Mouse (Mus musculus): Measurements from ENCODE around the gene Gm5155. TPM values are rescaled to one million over a fixed set of nuclear protein-coding genes. Genes with fewer than 3 reads are reported as not detected.
"Not testable (repeated sequence)": the region's sequence is repeated elsewhere in the genome, so short reads cannot be mapped to it uniquely, and the experiment has no call there.

Gm5155 gene
- not detected in 2 replicates for polyA plus RNA-seq (2014; fragmentation: Nextera tagmentation; extraction: Ambion mirVana)

DNA sequence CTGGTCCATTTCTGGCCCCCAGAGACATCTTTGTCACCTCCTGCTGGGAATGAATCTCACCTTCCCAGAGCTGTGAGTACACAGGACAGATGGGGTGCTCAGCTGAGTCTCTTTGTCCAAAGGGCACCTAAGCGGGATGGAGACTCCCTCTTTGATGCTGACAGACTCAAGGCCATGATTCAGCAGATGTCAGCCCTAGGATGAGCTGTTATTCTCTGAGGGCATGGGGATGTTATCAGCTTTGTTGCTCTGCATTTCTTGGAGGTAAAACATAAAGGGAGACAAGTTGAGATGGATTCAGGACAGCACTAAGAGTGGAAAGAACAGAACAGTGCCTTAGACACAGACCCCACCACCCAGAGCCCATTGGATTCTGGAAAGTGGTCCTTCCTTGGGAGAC lies at the start of gene Gm5155:
Gene Gm5155 (plus strand): TSS at position 301 of the 400 bp plus-strand sequence.
- Histone ChIP-seq H3K27ac (no peak within 1 kb of the TSS), H3K9me3 (ENCODE audit: control insufficient read depth, low read length) (peaks cover 46% of the 10 kb centered on the region), H3K9ac (no peak within 1 kb of the TSS), H3K4me1 (replicated peaks; ENCODE audit: control insufficient read depth, insufficient read depth, low read length) (no peaks in the 10 kb centered on the region), H3K4me3 (replicated peaks; ENCODE audit: low read length) (no peak within 1 kb of the TSS), H3K4me2 (replicated peaks) (no peak within 1 kb of the TSS), H3K36me3 (replicated peaks; ENCODE audit: control insufficient read depth, insufficient read depth) (no peaks in the 10 kb centered on the region), H3K27me3 (ENCODE audit: control insufficient read depth, insufficient read depth, low read length) (no peaks in the 10 kb centered on the region)
- ATAC-seq (ENCODE audit: low FRiP score) (no peak), DNase-seq (ENCODE audit: low spot score) (no peak)
- WGBS = 59% methylated on average over 1 of the region's 1 CpGs

DNA sequence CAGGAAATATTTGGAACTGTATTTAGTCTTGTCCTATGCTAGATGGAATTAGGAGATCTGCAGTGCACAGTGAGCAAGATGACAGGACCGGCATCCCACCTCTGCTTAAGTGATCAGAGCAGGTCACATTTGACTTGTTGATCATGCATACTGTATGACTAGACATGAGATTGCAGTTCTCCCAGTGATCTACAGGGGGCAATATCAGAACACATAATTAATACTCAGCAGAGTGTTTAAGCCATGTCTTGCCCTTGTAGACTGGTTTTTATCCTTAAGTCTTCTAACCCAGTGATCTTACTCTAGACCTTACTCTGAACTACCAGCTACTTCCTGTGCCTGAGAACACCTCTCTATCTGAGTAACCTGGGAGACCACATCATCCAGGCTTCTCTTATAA lies 791 bp upstream of the Gm5155 start:
- Histone ChIP-seq H3K27me3 (ENCODE audit: control insufficient read depth, insufficient read depth, low read length) (no peaks in the 10 kb centered on the region), H3K4me2 (replicated peaks) (no peak overlapping the region), H3K9me3 (ENCODE audit: control insufficient read depth, low read length) (peaks cover 50% of the 10 kb centered on the region), H3K9ac (no peak overlapping the region), H3K4me1 (replicated peaks; ENCODE audit: control insufficient read depth, insufficient read depth, low read length) (no peaks in the 10 kb centered on the region), H3K4me3 (replicated peaks; ENCODE audit: low read length) (no peak overlapping the region), H3K27ac (no peak overlapping the region), H3K36me3 (replicated peaks; ENCODE audit: control insufficient read depth, insufficient read depth) (no peaks in the 10 kb centered on the region)
- WGBS = 97% methylated on average over 1 of the region's 1 CpGs
- DNase-seq (ENCODE audit: low spot score) (no peak), ATAC-seq (ENCODE audit: low FRiP score) (no peak)

DNA sequence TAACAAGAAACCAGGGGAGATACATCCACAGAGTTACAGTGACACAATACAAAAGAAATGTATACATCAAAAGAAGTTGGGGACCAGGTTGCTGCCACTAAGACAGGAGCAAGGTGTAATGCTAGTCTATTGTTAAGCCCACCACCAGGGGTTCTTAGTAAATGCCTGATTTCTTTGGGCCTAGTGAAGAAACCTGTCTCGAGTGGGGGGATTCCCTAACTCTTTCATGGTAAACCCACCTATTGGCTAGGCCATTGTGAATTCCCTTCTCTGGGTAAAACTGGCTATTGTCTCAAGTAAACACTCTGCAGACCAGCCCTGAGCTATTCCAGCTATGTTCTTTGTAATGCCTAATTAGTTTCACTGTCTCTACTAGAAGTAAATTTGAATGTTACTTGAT lies 23.8 kb downstream of the Gm5155 start:
- H3K36me3 ChIP-seq (replicated peaks; ENCODE audit: control insufficient read depth, insufficient read depth); H3K27ac ChIP-seq; H3K27me3 ChIP-seq (ENCODE audit: control insufficient read depth, insufficient read depth, low read length); H3K4me2 ChIP-seq (replicated peaks); ATAC-seq (ENCODE audit: low FRiP score); H3K4me3 ChIP-seq (replicated peaks; ENCODE audit: low read length); H3K9ac ChIP-seq; H3K4me1 ChIP-seq (replicated peaks; ENCODE audit: control insufficient read depth, insufficient read depth, low read length); DNase-seq (ENCODE audit: low spot score): not testable (repeated sequence)
- WGBS = 78% methylated on average over 1 of the region's 1 CpGs
- peaks cover 37% of the 10 kb centered on the region for H3K9me3 ChIP-seq (ENCODE audit: control insufficient read depth, low read length)

DNA sequence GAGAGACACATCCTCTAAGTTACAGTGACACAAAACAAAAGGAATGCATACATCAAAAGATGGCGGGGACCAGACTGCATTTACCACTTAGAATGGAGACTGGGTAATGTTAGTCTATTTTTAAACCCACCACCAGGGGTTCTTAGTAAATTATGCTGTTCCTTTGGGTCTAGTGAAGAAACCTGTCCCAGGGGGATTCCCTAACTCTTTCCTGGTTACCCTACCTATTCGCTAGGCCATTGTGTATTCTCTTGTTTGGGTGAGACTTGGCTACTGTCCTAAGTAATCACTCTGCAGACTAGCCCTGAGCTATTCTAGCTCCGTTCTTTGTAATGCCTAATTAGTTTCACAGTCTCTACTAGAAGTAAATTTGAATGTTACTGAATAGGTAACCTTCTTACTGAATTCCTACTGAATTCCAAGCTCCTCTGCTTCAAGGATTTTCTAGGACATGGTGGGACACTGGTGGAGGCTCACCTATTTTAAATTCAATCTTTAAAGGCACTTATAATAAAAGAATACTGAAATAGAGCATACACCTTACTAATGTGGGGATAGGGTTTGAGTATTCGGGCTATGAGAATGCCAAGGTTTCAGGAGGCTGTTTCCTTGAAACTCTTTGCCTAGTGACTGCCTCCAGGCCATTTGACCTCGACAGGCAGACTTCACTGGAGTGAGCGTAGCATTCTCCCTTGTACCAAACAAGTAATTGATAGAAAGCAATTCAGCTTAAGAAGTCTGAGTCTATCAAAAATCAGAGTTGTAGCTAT lies 31.8 kb downstream of the Gm5155 start:
- H3K9me3 ChIP-seq (ENCODE audit: control insufficient read depth, low read length) = peaks cover 45% of the 10 kb centered on the region
- no peak overlapping the region for H3K4me3 ChIP-seq (replicated peaks; ENCODE audit: low read length)
- H3K27me3 ChIP-seq (ENCODE audit: control insufficient read depth, insufficient read depth, low read length) = no peaks in the 10 kb centered on the region
- H3K27ac ChIP-seq = no peak overlapping the region
- 81% methylated on average over 6 of the region's 6 CpGs for WGBS
- no peaks in the 10 kb centered on the region for H3K36me3 ChIP-seq (replicated peaks; ENCODE audit: control insufficient read depth, insufficient read depth)
- ATAC-seq (ENCODE audit: low FRiP score) = no peak
- no peak overlapping the region for H3K4me2 ChIP-seq (replicated peaks)
- no peak overlapping the region for H3K9ac ChIP-seq
- no peaks in the 10 kb centered on the region for H3K4me1 ChIP-seq (replicated peaks; ENCODE audit: control insufficient read depth, insufficient read depth, low read length)
- no peak for DNase-seq (ENCODE audit: low spot score)

Other genes starting within 250 kb of the Gm5155 start
- not detected in 2 replicates for gene Ceacam5, start 158.5 kb upstream of the Gm5155 start, polyA plus RNA-seq (2014; fragmentation: Nextera tagmentation; extraction: Ambion mirVana)
- gene Ceacam14, start 59.1 kb upstream of the Gm5155 start, polyA plus RNA-seq (2014; fragmentation: Nextera tagmentation; extraction: Ambion mirVana) = not detected in 2 replicates
- not detected in 2 replicates for gene Ceacam11, start 100.4 kb downstream of the Gm5155 start, polyA plus RNA-seq (2014; fragmentation: Nextera tagmentation; extraction: Ambion mirVana)
- gene Ceacam13, start 138.1 kb downstream of the Gm5155 start, polyA plus RNA-seq (2014; fragmentation: Nextera tagmentation; extraction: Ambion mirVana) = not detected in 2 replicates
- not detected in 2 replicates for gene Ceacam12, start 194.2 kb downstream of the Gm5155 start, polyA plus RNA-seq (2014; fragmentation: Nextera tagmentation; extraction: Ambion mirVana)